Mouse (Mus musculus) kidney, postnatal 10 days (tissue): ENCODE results near the gene Mthfsd.

Experiments
- DNase-seq: peaks from one replicate; pipeline ENCODE4 v3.0.0; 2021; ENCODE audit warnings: mixed read lengths

Gene Mthfsd

DNA sequence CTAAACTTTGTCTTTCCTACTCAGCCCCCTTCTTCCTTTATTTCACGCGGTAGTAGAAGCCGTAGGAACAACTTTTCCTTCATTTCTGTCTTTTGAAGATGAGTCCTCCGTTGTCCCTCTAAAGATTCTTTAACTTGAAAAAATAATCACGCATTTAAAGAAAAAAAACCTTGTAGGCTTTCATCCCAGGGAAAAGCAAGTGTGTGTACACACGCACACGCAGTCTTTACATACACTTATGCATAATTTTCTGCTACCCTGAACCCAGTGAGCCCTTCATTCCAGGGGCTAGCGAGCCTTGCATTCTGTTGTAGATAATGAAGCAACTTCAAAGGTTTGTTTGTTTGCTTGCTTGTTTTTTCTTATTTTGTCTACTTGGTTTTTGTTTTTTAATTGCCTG is 19.9 kb downstream of the Mthfsd start:
- no peak for DNase-seq

DNA sequence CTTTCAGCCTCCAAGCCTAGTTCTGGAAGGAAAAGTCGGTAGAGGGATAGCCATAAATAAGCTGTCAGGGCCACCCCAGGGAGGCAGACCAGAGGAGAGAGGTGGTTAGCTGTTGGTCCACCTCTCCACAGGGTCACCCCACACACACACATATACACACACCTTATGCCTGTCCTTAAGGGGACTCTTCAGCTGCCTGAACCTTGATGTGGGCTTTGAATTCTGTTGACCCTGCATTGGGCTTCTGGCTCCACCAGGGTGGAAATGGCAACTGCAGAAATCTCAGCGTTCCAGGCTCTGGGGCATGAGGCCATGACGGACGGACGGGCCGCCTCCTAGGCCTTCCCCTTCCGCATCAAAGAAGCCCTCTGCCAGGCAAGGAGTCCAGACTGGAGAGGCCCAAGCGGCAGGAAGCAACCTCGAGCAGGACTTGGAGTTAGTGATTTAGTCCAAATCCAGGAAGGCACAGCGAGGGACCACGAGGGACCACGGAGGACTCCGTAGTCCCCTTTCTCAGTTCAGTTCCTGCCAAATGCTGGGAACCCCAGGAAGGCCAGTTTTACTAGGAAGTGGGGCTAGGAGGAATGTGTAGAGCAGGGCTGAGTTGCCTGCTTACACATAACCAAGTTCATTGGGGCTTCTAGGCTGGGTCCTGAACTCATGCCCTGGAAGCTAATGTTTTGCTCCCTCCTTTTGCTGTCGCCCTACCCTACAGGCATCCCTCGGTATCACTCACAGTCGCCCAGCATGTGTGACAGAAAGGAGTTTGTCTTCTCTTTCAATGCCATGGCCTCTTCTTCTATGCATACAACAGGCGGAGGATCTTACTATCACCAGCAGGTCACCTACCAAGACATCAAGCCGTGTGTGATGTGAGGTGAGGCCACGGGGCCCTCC is 21.9 kb downstream of the Mthfsd start:
- no peak for DNase-seq

DNA sequence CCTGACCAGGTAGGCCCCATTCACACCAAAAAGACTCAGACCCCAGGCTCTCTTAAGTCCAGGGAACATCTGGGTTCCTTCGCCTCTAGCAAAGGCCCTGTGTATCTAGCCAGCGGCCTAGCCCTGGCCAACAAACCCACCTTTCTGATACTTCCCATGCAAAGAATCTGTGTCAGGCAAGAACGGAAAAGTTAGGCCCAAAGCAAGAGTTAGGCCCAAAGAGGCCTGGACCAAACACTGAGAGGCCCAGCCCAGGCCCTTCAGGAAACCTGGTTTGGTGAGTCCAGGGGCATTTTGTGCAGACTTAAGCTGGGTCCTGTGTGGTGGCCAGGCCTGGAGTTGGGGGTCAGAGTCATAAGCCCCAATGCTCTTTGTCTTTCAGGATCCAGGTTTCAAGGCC is 22.6 kb downstream of the Mthfsd start:
- no peak for DNase-seq

DNA sequence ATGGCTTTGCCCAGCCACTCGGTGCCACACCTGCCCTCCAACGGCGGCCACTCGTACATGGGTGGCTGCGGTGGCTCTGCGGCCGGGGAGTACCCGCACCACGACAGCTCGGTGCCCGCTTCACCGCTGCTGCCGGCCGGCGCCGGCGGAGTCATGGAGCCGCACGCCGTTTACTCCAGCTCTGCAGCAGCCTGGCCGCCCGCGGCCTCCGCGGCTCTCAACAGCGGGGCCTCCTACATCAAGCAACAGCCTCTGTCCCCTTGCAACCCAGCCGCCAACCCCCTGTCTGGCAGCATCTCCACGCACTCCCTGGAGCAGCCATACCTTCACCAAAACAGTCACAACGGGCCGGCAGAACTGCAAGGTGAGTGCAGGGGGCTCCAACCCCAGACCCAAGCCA is 23.2 kb downstream of the Mthfsd start:
- DNase-seq = no peak

DNA sequence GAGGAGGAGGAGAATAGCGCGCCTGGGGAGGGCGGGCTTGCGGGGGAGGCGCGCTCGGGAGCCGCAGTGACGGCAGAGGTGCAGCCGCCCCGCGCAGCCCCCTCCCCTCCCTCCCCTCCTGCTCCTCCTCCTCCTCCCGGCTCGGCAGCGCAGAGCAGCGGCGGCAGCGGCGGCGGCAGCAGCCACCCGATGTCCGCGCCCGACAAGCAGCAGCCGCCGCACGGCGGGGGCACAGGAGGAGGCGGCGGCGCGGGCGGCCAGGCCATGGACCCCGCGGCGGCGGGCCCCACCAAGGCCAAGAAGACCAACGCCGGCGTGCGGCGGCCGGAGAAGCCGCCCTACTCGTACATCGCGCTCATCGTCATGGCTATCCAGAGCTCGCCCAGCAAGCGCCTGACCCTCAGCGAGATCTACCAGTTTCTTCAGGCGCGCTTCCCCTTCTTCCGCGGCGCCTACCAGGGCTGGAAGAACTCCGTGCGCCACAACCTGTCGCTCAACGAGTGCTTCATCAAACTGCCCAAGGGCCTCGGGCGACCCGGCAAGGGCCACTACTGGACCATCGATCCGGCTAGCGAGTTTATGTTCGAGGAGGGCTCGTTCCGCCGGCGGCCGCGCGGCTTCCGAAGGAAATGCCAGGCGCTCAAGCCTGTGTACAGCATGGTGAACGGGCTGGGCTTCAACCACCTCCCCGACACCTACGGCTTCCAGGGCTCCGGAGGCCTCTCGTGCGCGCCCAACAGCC is 23.8 kb downstream of the Mthfsd start, which contains the start of gene Foxf1:
Foxf1 (plus strand) TSS at position 177 of the 742 bp plus-strand sequence.
- DNase-seq = peak; percentile 50

DNA sequence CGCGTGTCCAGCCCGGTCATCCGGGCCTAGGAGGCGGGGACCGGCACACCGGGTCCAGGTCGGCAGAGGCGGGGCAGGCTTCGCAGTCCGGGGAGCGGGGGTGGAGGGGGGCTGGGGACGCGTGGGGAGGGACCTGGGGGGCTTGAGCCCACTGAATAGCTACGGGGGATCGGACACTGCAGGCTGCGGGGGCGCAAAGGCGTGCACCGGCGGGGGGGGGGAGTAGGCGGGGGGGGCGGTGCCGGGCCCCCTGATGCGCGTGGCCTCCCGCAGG is 24.3 kb downstream of the Mthfsd start:
- no peak for DNase-seq

DNA sequence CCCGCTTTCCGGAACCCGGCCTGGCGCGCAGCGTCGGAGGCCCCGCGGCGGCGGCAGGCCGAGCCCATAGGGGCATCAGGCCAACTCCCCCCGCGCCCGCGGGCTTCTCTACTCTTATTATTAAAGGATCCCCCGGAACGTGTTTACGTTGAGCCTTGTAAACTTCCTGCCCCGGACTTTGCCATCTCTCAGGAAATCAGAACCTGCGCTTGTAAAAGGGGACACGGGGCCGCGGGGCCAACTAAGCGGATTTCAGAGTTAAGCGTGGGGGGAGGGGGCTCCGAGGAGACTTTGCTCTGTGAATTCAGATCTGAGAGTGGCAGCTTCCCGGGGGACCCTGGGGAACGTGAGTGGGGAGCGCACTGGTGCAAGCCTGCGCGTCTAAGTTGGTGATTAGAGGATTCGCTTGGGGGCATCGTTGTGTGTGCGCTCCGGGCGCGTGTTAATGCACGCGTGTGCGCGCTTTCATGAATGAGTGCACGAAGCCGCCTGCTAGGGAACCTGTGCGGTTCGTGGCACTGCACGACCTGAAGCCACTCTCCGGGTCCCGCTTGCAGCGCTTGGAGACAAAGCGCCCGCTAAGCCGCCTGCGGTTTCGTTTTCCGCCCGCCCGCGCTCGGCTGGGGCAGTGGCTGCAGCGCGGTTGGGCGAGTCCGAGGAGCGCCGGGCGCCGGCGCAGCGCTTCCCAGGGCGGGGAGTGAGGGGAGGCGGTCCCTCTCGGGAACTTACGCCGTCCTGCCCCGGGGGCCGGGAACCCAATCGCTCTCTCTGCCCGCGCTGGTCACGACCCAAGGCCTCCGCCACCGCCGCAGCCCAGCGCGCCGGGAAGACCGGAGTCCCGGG is 24.9 kb downstream of the Mthfsd start:
- peak; percentile 83 for DNase-seq

DNA sequence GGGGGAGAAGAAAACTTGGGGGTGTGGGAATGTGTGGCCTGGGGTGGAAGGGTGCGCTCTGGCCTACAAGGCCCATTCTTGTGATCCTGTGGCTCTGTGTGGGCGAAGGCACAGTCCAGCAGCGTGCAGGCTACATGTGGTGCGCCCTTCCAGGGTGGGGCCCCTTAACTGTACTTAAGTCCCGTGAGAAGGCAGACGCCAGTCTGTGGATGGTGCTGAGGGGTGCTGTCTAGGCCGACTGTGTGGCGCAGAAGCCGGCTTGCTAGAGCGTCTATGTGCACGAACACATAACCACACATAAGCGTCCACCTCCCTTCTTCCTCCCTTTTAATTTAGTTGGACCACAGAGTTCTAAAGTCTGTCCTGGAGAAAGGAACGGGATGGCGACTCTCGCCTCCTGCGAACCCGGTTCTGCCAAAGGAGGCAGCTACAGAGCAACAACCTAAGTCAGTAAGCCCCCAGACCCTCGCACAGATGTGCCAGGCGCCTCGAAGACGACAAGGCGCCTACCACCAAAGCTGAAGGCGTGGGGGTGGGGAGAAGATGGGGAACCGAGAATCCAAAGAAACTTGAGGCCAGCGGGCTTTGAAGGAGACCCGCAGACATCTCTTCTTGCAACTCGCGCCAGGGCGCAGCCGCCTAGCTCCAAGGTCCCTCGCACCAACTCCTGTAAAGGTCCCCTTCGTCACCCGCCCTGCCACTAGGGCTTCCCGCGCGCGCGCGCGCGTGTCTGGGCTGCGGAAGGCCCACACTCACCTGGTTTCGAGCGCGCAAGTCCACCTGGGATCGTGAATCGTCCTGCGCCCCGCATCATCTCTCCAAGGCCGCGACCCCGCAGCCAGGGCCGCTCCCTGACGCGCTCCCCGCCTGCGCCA is 25.7 kb downstream of the Mthfsd start:
- DNase-seq = no peak

DNA sequence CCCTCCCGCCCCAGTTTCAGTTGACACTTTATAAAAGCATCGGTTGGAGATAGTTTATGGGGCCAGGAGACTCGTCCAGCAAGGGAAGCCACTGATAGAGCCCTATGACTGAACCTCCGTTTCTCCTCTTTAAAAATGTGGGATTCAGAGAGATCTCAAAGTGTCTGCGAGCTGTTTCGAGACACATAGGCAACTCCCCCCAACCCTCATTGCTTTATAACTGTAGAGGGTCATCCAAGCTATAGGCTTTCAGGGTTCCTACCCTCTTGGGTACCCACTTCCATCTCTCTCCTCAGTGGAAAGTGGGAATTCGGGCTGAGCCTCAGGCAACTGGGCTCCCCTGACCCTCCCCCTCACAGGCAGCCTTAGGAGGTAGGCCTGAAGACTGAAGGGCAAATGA is 26.8 kb downstream of the Mthfsd start:
- no peak for DNase-seq

DNA sequence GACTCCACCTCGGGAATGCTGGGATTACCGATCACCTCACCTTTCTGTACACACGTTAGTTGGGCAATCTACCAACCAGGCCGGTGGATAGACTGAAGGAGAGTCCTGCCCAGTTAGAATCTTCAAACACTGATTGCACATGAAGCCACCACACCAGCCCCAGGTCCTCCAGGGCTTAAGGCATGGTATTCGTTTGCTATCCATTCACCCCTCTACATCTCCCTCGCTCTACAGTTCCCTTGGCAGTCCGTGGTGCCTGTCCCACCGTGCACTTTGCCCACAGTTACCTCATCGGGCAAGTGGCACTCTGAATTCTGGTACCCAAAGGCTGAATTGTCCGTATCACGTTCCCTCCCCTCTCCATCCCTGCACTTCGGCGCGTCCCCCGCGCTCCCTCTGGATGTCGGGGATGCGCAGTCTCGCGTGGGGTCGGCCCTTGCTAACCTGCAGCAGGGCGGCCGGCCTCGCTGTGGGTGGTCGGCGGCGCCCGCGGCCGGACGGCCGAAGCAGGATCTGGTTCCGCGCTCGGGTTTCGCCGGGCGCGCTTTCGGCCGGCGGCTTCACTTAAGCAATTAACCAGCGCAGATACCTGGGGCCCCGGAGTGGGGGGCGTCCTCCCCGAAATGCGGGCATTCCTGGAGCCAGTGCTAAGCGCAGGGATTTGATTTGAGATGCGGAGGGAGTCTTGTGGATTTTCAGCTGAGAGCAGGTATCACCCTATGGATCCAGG is 27.7 kb downstream of the Mthfsd start:
- no peak for DNase-seq

DNA sequence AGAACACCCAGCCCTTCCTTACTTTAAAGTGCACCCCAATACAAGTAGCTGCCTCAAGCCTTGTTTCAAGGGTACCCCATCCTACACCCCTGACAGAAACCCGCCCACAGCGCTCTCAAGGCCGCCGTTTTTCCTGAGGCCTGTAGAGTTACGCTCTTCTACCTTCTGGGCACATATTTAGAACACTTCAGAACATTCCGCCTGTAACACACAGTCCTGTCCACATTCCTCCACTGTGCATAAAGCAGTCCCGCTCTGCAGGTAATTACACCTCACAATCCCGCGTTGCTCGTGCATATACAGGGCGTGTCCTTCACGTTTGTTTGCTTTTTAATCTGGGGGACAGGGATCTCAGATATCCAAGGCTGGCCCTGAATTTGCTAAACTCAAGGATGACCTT is 28.2 kb downstream of the Mthfsd start:
- DNase-seq = no peak

DNA sequence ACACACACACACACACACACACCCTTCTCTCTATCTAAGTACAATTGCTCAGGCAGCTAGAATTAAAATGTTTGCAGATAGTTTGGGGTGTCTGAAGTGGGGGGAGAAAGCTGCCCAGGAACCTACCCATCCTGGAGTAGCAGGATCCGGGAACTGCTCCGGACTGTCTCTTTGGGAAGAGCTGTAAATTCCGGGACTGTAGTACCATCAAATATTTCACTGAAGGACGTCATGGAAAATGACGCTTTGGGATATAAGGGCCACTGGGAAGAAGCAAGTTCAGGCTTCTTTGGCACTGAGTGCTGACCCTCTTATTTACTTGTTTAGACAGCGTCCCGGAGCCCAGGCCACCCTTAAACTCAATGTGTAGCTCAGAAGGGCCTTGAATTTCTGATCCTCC is 29.0 kb downstream of the Mthfsd start:
- DNase-seq = no peak

DNA sequence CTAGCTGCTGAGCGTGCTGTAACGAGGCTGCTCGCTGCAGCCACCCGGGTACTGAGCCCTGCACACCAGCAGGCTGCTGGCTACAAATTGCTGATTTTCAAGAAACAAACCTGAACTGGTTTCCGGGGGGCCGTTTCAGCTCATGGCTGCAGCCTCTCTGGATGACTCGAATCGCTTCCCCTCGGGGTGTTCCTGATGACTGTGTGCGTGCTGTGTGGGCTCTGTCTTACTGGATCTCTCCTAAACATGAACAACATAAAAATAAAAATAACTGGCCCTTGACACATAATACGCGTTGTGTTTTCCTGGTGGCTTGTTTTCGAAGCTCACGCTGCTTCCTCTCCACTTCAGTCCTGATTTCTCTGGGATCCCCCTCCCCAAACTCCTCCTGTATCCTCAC is 29.5 kb downstream of the Mthfsd start:
- DNase-seq = no peak

DNA sequence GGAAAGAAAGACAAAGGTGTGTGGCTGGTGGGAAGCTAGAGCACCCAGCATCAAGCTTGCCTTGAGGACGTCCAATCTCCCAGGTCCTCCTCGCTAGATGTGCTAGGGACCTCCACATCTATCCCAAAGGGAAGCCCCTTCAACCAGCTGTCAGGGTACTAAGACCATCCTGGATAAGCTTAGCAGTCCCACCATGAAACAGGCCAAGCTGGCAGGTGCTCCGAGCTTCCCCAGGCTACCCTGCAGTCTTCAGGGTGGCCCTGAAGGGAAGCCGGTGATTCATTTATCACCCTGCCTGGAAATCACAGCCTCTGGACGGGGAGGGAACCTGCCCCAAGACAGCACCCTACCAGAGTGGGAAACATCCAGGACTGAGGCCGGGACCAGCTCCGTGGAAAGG is 31.6 kb downstream of the Mthfsd start:
- no peak for DNase-seq

DNA sequence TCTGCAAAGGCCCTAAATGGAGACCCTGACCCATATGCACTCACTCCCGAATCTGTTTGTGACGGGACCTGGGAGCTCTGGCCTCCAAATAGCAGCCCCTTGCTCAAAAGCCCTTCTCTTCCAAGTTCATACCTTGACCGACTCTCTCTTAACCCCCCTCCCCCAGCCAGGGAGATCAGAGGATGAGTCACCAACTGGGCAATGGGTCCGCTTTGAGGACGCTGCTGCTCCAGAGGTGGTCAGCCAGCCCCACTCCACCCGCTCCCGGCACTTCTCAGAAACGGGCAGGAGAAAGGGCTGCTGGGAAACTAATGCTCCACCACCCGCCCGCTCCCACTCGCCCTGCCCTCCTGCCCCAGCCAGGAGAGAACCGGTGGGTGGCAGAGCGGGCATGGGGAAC is 32.3 kb downstream of the Mthfsd start:
- no peak for DNase-seq

DNA sequence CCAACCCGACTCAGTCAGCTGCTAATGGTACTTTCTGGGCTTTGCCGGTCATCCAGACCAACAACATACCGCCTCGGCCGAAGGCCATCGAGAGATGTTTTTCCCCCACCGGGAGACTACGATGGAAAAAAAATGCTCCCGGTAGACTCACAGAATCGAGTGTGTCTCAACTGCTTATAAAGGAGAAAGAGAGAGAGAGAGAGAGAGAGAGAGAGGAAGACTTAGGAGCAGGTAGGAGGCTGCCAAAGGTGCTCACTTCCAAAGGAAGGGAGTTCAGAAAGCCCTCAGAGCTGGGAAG is 33.4 kb downstream of the Mthfsd start:
- DNase-seq = no peak

DNA sequence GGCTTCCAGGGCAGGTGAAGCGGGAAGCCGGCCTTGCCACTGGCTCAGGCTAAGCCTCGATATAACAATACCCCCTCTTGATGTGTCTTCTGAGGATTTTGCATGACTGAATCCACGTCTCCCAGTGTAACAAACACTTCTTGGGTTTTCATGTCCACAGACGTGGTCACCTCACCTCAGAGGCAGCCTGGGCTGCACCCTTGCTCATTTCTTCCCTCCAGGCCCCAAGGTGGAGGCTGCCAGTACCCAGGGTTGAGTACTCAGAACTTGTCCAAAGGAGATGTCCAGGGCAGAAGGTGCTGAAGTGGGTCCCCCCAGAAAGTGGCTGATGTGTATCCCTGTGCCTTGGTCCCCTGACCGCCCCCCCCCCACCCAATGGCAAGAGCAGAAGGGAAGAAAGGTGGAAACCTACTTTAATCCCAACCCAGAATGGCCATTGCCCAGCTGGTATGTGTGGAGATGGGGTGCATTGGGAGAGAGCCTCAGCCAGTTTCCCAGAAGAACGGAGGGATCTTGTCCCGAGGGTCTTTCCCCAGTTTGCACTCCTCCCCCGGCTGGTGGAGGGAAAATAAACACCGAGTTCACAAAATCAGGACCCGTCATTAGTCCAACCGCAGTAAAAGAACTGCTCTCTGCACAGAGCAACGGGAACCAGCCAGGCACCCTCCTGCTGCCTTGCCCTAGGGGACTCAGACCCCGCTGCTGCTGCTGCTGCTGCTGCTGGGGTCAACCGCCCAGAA is 33.9 kb downstream of the Mthfsd start:
- no peak for DNase-seq

DNA sequence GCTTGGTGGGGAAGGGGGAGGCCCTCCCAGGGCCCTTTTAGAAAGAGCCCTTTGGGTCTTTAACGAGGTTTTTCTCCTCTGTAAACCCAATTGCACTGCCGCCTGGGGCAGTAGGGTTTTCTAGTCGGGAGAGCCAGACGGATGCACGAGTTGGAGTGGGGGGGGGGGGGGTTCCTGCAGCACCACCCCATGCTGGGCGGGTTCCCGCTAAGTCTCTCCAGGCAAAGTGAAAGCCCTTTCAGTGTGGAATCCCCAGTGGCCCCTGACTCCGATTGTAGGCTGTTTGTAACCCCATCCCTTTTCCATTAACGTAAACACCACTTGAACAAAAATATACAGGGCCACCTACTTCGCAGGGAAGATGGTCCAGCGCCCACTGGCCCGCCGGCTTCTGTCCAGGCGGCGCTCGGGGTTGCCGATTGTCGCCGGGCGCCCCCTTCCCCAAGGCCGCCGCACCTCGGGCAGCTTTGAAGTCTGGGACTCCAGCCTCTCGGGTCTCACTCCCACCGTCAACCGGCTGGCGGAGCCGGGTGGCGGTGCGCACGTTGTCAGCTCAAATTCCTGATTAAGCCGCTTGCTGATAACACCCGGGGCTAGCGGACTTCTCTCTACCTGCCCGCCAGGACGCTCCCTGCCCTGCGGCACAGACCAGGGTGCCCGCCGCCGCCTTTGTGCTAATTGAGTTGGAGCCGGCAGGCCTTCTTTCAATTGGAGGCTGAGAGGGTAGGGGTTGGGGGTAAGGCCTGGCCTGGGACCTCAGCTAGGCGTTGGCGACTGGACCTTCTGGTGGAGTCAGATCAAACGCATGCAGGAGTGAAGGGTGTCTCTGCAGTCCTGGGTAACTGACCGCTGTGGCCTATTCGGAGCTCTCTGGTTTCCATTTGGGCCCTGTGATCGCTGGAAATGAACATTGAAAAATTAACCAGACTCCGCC is 34.8 kb downstream of the Mthfsd start:
- no peak for DNase-seq

DNA sequence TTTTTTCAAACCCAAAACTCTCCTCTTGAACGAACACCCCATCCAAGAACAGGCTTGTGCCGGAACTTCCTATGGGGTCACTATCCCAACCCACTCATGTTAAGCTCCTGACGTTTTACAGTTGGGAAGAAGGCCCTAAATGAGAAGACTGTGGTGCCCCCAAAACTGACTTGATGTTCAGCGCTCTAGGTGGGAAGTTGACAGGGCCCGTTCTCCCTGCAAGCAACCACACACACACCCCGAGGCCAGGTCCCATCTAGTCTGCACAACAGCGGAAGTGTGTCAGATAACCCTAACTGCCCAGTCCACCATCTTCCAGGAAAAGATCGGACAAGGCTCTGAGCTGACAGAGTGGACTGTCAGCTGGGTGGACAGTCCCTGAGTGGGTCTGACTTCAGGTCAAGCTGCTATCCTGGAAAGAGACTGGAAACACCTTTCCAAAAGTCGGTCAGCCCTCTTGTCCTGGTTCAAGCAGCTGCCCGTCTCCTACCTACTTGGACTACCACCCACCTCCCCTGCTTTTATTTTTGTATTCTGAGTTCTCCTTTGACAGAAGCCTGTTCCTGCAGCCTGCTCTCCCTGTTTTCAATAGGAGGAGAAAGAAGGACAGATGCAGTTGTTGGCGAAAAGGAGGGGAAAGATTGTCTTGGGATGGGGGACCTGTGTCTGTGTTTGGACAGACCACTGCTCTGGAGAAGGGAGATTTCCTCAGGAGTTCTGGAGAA is 35.6 kb downstream of the Mthfsd start:
- no peak for DNase-seq
